Mouse (Mus musculus) lung, postnatal 25 days (tissue): Measurements from ENCODE around the gene Sgo2b.
"Not testable (repeated sequence)": the region's sequence is repeated elsewhere in the genome, so short reads cannot be mapped to it uniquely, and the experiment has no call there.

Experiments
- DNase-seq: peaks from one replicate; pipeline ENCODE4 v3.0.0; 2022; ENCODE audit warnings: low spot score

Sgo2b gene

DNA sequence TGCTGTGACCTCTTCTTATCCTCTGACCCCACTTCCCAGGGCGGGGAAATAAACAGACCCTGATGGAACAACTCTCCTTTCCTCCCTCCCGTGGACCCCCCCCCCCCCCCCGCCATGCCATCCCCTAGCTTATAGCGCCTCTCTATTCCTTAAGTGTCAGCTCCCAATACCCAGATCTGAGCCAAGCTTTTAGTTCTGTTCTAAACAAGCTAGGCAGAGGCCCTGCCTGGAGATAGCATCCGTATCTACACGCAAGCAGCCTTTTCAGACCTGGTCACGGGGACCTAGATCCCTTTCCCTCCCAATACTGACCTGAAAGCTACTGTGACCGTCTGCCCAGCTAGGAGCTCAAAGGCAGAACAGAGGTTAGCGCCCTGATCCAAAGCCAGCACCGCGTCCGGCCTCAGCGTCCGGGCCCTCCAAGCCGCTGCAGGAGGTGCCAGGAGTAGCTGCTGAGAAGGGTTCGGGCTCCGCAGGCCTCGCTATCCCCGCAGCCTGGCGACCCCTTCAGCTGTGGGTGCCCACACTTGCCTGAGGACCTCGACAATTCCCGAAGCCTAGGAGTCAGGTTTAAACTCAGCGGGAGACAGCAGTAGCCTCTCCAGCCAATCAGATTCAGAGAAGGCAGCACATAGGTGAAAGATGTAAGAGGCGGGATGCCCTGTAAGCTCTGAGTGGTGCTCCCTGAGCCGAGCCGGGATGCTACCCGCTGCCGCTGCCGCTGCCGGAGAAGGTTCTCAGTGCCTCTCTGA is at the start of gene Sgo2b:
Gene Sgo2b, minus strand, starts transcription at position 623 of the 752 bp plus-strand sequence.
- DNase-seq = no peak

DNA sequence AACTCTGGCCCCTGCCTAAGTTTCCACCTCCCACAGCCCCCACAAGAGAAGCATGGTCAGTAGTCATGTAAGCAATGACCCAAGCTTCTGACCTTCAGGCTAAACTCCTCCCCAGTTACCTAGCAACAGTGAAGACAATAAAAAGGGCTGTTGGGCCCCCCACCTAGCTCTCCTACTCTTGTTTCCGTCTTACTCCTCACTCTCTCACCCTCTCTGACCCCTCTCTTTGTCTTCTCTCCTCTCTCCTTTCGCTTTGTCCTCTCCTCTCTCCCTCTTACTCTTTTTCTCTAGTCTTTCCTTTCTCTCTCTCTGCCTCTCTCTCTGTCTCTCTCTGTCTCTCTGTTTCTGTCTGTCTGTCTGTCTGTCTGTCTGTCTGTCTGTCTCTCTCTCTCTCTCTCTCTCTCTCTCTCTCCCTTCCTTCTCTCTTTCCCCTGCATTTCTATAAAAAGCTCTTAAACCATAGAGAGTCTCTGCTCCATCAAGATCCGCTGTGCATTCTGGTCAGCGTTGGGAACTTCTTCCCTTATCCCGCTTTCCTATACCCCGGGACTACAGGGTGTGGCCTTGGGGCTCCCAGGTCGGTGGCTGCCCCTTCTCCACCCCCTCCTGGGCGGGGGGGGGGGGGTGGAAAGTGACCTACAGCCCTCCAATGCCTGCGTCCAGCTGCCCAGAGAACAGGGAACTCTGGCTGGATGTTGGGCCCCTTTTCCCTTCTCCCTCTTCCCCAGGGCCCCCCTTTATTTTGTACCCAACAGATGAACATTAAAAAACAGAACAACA is 18.8 kb upstream of the Sgo2b start:
- not testable (repeated sequence) for DNase-seq

DNA sequence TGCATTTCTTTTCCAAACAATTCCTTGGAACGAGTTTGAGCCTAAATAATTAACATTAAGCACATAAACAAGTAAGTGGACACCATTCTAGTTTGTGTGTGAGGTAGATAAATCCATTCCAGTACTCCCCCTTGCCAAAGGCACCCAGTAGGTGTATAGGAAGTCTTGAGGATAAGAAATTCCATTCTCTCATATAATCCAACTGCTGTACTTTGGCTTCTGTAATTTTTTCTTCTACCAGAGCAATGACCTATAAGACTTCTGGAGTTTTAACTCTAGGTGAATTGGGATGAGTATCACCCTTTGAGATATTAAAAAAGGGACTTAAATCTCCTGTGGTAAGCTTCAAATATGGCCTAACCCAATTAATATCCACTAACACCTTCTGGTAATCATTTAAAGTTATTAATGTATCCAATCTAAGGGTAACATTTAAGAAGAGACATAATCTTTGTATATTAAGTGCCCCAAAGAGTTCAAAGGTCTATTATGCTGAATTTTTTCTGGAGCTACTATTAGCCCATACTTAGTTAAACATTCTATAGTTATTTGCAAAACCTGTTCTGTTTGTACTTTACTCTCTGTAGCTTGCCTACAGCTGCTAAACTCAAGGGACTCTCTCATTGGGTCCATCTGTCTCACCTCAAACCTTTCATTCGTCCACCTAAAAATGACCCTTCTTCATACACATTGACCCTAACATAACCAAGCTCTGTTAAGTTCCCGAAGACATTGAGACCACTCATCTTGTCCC is 9.2 kb upstream of the Sgo2b start:
- no peak for DNase-seq

DNA sequence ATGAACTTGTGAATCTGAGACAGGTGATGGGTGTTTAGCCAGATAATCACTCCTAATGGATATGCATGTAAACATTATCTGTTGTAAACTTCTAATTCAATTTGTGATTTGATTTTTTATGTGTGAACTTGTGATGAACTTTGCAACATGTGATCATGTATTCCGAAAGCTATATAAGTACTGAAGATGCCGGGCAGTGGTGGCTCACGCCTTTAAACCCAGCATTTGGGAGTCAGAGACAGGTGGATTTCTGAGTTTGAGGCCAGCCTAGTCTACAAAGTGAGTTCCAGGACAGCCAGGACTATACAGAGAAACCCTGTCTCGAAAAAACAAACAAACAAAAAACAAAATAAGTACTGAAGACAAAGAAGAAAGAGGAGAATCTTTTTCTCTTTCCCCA is 1.8 kb upstream of the Sgo2b start:
- not testable (repeated sequence) for DNase-seq

DNA sequence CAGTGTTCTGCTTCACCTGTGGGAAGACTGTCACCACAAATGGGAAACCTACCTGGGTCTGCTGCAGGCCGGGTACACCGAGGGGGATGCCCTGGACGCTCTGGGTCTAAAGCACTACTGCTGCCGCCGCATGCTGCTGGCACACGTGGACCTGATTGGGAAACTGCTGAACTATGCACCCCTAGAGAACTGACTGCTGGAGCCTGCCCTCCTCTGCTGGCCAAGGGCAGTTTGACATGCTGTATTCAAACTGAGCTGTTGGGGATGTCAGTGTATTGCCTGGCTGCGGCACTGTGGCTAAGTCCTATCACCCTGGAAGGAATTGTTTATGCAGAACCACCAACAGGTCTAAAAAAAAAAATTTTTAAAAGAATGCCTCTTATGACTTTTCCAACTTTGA is 18.9 kb downstream of the Sgo2b start:
- DNase-seq = no peak

DNA sequence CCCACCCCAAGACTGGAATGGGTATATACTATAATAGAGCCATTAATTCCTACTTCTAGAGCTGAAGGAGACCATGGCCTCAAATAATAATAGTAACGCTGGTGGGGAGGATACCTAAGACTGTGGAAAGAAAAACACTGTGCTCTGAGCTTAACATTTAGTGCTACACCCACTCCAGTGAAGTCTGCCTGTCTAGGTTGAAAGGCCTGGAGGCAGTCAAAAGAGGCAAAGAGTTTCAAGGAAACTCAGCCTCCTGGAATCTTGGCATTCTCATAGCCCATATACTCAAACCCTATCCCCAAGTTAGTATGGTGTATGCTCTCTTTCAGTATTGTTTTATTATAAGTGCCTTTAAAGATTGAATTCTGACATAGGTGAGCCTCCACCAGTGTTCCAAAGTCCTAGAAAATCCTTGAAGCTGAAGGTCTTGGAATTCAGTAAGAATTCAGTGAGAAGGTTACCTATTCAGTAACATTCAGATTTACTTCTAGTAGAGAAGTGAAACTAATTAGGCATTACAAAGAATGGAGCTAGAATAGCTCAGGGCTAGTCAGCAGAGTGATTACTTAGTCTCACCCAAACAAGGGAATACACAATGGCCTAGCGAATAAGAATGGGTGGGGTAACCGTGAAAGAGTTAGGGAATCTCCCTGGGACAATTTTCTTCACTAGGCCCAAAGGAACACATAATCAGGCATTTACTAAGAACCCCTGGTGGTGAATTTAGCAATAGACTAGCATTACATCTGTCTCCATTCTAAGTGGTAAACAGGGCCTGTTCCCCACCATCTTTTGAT is 22.5 kb downstream of the Sgo2b start:
- DNase-seq = no peak

DNA sequence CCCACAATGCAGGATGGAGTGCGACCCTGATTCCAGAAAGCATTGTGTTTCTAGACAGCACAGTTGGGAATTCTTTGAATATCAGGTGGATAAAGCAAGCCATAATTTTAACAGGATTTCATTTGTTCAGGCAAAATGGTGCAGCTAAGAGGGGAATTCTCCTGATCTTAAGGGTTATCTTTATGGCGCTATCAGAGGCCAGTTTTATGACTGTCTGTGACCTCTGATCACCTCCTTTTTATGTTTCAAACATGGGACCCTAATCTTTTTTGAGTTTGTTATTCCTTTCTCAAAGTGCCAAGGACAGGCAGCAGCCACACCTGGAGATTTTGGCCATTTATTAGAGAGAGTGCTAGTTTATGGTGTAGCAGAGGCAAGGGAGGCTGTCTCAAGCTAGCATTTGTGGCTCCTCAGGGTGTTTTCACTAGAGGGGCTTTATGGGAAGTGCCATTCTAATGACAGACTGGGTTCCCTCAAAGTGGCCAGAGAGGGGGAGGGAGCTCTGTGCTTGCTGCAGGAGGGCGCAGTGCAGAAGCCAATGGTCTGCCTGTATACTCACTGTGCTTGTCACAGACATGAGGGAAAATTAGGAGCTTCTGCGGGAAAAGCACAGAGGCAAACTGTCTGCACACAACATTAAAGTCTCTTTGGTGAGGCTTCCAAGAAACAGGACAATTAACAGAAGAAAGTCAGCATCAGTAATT is 30.6 kb downstream of the Sgo2b start:
- DNase-seq = no peak

DNA sequence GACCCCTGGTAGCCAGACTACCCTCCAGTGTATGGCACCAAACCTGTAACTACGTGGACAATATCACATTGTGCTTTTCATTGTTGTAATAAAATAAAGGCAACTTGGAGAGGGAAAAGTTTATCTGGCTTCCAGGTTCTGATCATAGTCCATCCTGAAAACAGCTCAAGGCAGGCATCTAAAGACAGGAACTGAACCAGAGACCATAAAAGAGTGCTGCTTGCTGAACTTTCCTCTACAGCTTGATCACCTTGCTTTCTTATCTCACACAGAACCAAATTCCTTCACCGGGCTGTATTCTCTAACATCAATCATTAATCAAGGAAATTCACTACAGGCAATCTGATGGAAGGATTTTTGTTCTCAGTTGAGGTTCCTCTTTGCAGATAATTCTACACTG is 57.0 kb downstream of the Sgo2b start:
- DNase-seq = no peak

DNA sequence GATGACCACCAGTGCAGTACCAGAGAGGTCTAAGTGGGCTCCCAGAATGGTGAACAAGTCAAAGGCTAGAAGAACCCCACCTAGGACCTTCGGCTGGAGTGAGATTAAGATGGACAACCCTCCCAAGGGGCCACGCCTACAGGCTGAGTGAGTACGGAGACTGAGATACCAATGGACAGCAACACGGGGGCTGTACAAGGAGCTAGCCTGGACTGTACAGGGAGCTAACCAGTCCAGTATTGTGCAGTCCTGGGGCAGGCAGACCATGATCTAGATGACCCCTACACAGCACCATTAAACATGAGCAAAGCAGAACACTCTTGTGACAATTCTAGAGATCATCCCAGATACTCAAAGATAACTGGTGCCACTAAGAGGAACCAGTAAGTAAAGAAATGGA is 73.7 kb downstream of the Sgo2b start:
- DNase-seq = no peak

DNA sequence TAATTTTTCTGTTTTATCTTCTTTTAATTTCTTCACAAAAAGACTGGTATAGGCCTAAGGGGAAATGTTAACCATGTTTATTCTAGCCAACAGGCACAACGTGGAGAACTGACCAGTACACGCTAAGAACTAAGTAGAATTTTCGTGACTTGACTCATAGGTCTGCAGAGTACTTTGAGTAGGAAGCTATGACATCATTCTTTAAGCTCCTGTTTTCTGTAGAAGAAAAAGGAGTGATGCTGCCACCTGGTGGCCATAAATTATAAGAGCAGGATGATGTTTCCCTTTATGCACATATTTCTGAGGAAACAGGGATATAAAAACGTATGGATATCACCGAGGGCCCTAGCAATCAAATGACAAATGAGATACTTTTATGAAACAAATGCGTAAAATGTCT is 74.7 kb downstream of the Sgo2b start:
- DNase-seq = peak; percentile 23

DNA sequence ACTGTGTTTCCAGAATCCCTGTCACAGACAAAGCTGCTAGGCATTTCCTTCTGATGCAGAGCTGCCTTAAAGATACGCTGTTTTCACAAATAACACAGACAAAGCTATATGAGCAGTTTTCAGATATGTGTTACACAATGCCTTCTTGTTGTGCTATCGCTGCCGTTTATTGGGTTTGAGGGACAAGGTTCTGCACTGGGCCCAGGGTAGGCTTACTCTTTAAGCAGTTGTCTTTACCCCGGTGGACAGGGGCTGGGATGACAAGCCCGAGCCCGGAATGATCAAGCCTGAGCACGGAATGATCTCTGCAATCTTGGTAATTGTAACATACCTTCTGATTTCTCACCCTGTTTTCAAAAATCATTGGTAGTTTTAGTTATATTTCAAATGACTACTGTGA is 75.1 kb downstream of the Sgo2b start:
- DNase-seq = no peak
